Mouse (Mus musculus) induced T-regulatory cell, adult 2 months (primary cell): ENCODE measurements around the gene Ntn4.

Experiments
- DNase-seq: peaks from one replicate; pipeline ENCODE4 v3.0.0-alpha.2; 2012; ENCODE audit warnings: low read depth

Gene Ntn4

DNA sequence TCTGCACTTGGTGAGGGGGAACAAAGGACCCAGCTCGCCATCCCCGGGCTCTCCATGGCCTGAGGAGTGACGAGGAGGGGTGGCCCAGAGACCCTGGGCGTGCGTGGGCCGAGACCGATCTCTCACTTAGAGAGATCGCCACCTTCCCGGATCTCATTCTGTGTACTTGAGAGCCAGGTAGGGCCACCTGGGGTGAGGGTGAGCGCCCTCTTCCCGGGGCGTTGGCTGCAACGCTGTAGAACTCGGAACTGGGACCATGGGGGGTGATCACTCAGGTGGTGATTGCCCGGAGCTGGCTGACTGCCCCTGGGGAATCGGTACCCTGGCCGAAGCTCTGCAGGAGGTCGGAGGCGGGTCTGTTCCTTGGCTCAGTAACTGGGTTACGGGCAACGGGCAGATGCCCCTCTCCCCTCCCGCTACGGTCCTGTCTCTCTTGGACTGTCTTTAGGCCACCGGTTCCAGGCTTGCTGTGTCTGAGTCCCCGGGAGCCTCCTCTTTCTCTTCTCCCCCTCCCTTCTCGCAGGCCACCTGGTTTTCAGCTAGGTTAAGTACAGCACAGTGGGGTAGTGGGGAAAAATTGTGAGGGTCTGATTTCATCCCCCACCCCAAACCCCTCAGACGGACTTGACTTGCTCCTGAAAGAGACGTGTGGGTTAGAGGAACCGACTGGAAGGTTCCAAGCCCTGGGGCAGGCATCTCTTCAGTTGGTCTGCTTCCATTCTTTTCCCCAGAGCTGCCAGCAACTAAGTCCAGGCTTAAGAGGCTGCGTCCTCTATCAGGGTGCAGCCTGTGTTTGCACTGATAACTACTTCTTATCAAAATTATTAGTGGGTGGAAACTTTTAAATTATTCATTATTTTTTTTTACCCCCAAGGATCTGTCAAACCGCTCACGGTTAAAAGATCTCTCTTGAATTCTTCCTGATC lies 1.6 kb downstream of the Ntn4 start:
- DNase-seq: peak; percentile 12

DNA sequence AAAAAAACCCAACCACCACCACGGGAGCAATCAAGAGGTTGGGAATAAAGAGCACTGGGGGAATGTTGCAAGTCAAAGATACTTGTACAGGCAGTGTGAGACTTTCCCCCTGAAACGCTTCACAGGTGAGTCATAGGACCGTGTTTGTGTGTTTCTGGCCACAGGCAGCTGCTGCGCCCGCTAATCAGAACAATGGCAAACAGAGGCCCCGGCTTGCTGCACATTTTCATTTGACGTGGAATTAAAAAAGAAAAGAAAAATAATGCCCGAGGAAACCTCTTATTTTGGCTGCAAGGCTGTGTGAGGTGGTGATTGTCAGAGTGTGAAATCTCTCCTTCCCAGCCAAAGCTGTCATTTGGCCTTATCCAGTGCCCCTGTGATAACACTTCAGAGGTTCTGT lies 2.4 kb downstream of the Ntn4 start:
- peak; percentile 17 for DNase-seq

DNA sequence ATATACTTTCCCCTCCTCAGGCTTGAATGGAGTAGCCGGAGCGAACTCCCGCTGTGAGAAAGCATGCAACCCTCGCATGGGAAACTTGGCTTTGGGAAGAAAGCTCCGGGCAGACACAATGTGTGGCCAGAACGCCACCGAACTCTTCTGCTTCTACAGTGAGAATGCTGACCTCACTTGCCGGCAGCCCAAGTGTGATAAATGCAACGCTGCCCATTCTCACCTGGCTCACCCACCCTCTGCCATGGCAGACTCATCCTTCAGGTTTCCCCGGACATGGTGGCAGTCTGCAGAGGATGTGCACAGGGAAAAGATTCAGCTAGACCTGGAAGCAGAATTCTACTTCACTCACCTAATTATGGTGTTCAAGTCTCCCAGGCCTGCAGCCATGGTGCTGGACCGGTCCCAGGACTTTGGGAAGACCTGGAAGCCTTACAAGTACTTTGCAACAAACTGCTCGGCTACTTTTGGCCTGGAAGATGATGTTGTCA lies 4.0 kb downstream of the Ntn4 start:
- no peak for DNase-seq

DNA sequence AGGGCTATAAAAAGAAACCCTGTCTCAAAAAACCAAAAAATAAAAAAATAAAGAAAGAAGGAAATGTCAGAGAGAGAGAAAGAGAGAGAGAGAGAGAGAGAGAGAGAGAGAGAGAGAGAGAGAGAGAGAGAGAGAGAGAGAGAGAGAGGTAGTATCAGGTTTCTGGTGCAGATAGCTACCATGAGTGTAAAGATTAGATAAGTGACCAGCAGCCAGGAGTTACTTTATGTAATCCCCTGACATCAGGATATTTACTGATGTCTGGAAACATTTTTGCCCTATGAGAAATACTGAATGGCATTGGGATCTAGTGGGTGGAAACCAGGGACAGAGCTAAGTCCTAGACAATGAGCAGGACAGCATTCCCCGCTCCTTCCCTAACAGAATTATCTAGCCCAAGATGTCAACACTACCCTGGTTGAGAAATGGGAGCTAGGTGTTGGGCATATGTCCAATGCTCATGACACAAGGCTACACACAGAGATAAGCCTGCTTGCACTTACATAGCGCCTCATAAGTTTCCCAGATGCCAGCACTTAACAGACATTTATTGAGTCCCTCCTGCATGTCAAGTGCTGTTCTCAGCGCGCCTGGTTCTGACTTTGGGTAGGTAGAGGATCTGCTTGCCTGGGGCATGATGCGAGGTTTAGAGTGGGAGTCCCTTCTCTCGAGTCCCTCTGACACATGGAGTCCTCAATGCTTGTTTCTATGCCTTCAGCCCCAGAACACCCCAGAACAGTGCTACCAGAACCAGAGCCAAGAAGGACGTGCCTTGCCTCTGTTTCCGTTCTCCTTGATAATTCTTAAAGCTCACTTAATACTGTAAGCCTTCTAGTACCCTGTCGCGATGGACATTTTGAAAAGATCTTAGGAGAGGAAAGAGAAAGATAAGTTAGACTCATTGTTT lies 7.4 kb downstream of the Ntn4 start:
- DNase-seq: no peak

DNA sequence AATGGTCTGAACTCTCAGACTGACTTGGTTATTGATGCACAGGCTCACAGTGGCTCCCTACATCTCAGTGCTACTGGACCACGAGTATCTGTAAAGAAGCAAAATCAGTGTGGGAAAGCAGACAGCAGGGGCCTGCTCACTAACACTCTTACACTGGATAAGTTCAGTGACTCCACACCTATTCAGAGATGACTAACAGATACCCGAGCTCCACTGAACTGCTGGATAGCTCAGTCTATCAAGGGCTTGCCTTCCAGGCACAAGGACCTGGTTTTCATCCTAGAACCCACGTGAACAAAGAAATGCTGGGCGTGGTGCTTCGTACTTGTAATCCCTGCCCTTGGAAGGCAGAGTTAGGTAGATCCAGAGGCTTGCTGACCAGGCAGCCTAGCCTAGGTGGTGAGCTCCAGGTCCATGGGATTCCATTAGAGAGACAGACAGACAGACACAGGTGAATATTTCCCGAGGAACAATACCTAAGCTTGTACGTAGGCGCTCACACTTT lies 8.2 kb downstream of the Ntn4 start:
- no peak for DNase-seq

DNA sequence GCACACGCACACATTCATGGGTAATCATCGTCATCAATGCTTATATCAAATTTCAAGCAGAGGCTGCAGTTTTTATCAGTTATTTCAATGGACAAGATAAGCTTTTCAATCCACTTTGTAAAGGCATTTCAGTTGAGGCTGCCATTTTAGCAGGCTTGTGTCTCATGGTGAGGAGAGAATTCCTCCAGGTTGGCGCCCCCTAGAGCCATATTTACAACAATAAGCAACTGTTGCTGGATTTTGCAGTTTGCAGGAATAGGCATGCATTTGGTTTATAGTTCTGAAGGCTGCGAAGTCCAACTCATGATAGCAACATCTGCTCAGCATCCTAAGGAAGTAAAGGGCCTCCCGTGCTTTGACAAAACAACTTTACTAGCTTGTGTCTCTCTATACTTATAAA lies 8.6 kb downstream of the Ntn4 start:
- DNase-seq: no peak

DNA sequence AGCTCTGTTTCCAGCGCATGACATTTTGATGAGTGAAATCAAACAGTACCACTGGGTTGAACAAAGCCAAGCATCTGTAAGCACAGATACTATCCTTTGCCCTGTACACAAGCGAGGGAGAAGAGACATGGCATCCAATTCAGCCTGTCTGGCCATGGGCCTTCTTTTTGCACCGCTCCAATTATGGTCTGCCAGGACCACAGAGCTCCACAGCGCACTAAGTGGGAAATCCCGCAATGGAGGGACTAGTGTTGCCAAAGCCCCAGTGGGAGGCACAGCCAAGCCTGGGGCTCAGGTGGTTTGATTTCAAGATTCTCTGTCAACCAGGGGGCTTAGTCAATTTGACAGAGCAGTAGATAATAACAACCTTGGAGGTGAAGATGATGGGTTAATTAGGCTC lies 9.1 kb downstream of the Ntn4 start:
- DNase-seq: no peak

DNA sequence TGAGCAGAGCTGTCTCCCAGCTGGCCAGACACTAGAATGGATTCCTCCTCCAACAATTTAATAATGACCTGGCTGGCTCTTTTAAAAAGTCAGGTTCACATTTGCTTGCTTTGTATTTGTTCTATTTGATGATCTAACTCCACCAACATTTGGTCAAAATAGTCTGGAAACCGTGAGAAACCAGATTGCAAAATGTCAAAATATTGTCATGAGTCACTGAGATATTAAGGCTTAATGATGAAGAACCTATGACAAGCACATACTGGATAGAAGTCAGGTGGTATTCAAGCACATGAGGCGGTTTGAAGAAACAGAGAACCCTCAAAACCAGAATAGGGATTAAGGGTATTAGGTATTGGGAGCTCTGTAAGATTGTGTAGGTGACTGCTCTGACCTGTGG lies 12.8 kb downstream of the Ntn4 start:
- DNase-seq: no peak

DNA sequence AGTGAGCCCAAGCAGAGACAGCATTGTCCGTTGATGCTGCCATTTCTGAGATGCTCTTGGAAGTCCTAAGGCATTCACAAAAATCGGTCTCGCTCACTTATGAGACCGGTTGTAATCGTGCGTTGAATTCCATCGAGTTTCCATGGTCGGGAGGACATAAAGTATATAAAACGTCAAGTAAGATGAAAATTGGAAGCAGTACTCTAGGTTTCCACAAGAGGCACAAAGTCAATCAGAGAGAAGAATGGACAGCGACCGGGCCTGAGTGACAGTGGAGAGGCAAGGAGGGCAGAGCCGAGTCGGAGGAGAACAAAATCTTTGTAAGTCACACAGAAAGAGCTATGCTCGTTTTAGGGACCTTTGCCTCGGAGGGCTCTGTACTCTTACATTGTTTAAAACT lies 14.9 kb downstream of the Ntn4 start:
- no peak for DNase-seq

DNA sequence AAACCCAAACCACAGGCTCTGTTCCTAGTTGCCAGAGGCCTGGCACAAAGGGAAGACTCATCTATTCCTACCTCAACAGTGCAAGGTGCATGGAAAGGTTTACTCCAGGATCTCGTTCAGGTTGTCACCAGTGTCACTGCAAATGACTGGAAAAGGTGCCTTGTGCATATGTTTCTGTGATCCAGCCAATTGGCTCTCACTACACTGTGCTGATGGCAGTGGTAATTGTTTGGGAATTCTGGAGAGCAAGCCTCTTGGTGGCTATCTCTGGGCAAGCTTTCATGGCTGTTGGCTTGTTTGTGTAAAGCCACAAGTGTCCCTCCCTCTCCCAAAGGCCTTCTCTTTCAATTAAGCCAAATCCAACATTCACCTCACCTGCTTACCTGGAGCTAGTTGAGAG lies 19.3 kb downstream of the Ntn4 start:
- DNase-seq: no peak

DNA sequence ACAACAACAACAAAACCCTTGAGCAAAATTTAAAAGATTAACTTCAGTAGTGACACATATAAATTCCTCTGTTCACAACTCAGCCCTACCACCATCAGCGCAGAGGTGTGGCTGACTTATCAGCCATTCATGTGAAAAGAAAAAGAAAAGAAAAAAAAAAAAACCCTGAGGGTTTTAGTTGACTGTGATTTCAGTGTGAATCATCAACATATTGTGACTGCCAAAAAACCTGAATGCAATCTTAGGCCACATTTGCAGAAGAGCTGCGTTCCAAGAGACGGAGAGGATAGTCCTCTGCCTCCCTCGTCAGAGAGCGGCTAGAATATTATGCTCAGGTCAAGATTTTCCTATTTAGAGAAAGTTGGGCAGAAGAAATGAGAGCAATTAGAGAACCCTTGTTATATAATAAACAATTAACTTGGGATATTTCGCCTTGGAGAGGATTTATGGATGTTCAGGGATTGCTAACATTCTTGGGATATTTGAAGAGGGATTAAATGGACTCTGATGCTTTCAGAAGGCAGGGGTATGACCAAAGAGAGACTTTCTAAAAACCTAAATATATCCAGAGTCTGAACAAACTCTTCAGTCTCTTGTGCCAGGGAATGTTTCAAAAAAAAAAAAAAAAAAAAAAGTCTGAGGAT lies 21.0 kb downstream of the Ntn4 start:
- no peak for DNase-seq

DNA sequence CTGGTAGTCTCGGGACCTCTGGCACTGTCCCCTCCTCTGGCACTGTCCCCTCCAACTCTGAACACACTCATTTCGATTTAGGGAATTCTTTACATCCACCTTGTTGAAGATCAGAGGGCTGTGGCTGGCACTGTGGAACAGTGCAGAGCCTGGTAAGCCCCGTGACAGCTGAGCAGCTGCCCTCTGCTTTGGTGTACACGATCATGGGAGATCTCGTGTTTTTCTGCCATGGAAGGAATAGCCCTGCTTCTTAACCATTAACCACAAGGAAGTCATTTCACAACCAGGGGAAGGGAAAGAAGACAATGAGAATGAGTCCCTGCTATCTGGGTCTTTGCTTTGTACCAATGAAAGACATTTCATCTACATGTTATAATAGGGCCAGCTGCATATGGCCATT lies 21.5 kb downstream of the Ntn4 start:
- DNase-seq: no peak

DNA sequence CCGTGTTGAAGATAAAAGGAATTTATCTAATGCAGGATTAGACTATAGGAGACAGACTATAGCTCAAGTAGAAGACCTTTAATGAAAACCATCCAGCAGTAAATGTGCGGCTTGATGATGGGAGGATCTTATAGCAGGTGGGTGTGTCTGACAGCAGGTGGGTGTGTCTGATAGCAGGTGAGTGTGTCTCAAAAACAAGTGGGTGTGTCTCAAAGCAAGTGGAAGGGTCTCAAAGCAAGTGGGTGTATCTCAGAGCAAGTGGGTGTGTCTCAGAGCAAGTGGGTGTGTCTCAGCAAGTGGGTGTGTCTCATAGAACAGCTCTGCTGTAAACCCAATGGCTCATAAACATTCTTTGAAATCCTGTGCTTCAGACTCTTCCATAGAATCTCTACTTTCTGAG lies 25.7 kb downstream of the Ntn4 start:
- DNase-seq: no peak

DNA sequence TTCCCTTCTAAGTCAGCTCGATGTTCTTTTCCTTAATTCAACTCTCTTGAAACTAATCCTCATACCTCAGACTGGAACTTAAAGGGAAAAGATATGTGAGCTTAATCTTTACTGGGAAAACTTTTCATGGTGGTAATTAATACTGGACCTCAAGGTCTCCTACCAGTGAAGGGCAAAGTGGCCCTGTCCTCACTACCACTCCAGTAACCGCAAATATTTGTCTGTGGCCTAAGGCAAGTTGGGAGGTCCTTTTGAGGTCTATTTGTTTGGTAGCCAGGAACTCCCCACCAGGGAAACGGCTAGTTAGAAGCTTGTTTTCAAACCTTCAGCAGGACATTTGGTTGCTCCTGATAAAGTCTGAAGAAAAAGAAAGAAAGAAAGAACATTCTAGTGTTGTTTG lies 26.5 kb downstream of the Ntn4 start:
- no peak for DNase-seq

DNA sequence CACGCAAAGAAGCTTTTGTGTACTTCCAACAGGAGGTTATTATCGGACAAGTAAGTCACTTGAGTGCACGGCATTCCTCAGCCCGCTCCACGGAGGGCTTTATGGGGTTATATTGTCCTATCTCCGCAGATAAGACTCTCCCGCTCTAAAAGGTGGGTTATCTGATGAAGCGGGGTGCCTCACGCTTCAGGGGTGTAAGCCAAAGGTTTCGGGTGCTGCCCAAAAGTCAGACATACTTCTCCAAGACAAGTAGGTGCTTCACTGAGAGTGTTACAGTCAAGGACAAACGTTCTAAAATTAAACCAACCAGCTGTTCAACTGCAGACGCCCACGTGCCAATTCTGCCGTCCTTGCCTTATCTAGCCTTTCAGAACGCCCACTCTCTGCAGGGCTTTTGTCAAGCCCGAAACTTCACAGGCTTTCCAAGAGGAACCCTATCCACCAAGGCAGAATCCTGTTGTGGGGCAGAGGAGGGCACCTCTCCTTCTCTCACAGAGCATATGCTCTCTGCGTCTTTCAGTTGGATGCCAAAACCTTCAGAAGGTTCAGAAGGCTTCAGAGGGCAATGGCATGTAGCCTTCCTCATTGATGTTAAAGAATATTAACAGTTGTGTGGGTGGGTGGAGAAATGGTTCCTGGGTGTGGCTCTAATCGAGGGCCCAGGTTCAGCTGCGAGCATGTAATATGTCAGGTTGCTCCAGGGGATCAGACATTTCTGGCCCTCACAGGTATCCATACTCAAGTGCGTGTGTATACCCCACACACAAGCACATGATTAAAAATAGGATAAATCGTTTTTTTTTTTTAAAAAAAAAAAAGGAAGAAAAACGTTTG lies 32.4 kb downstream of the Ntn4 start:
- peak; percentile 20 for DNase-seq

DNA sequence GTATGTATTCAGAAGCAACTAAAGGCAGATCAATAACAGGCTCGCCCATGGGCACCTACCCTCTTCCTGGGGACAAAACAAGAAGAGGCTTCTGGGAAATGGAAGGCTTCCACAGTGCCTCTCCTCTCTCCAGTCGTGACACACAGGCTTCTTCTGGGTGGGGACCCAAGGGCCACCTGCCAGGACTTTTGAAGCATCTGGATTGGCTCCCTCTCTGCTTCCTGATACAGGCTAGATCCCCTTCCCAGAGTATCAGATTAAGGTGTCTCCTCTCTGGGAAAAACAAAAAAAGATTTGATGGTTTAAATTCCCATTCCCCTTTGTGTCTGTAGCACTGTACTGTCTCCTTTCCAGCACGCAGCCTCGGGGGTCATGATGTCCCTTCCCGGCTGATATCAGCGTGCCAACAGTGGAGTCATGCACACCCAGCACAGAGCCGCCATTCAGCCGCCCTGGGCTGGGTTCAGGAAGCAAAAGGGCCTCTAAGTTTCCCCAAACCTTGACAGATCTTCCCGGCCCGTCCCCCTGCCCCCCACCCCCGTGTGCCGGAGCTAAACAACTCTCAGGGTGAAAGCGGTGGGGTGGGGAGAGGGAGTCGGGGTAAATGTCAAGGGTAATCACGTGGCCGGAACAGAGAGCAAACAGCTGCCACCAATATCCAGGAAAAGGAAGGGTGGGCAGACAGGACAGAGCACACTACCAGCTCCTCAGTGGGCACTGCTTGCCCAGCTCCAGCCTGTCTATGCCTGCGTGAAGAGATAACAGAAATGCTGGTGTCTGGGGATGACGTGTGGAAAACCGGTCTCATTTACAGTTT lies 38.9 kb downstream of the Ntn4 start:
- no peak for DNase-seq

DNA sequence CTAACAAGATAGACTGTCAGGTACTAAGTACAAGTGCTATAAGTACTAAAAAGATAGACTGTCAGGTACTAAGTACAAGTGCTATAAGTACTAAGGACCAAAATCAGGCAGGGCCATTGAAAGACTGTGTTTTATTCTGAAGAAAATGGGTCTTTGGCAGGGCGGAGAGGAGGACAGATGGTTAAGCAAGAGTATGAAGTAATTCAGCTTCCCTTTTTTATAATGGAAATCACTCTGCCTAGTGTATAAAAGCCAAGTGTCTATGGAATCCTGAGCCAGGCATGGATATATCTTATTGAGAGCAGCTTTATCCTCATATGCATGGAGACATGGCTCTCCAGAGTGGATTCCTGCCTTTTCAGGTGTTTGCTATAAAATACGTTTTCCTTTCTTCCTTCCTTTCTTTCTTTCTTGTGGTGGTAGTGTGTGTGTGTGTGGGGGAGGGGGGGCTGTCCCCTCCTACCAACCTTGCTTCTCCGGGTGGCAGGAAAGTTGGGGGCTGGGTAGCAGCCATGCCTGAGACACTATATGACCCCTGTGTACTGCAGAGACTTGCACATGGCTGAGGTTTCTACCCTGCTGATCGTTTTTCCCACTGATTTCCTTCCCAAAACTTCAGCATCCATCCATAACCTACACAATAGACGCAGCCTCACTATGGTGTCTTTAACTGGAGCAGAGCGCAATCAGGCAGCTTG lies 40.3 kb downstream of the Ntn4 start:
- DNase-seq: no peak

DNA sequence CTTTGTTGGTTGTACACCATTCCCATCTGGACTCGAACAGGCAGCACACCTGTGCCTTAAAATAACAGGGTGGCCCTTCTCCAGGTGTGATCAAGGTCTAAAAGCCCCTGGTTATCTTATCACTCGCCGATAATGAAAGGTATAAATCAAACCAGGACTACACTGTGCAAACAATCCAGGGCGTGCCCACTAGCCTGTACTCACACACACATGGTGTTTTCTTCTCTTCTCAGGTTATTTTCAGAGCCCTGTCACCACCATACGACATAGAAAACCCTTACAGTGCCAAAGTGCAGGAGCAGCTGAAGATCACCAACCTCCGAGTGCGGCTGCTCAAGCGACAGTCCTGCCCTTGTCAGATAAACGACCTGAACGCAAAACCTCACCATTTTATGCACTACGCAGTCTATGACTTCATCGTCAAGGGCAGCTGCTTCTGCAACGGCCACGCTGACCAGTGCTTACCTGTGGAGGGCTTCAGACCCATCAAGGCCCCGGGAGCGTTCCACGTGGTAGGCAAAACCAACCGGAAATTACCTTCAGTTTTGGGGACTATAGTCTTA lies 41.8 kb downstream of the Ntn4 start:
- no peak for DNase-seq

DNA sequence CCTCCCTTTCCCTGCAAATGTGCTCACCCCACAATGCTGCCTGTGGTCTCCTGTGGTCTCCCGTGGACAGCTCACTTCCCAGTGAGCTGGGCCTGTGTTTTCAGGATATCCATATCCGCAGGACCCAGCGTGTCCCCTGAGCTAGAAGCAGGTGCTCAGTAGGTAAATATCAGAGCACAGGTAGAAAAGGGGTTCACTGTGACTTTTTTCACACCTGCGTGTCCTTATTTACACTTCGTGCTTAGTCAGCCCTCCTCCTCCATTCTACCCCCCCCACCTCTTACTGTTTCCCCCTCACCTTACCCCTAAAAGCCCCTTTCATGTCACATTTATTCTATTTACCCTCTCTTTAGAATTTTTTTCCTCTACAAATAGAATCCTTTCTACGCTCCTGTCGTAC lies 42.7 kb downstream of the Ntn4 start:
- DNase-seq: no peak
